ENCODE assay signal across 28 mouse cellular contexts in the genomic region with DNA sequence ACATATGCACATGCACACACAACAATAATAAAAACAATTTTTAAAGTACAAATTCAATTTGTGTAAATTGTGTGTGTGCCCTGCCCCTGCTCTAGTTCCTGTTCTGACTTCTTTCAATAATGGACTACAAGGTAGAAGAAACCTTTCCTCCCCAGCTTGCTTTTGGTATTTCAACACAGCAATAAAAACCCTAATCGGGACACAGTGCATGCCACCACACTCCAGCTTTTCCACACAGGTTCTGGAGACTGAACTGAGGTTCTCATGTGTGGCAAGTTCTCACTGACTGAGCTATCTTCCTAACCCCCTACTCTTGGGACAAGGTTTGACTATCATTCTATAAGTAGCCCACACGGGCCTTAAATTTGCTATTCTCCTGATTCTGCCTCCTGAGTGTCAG. TPM values are rescaled to one million over a fixed set of nuclear protein-coding genes. Genes with fewer than 3 reads are reported as not detected.
DNase-seq lines count a peak whose midpoint lies in the region; ATAC-seq and TF ChIP-seq lines count a peak whose summit lies in the region.
"Had no signal": no experiment of that assay in that cellular context is flagged by ENCODE, and none has a peak within 500 bp of the region (broad histone marks: within the 10 kb centered on the region; RNA-seq: fewer than 3 reads in every experiment).

No protein-coding gene starts in this region.

- DNase-seq in adipocyte (ENCODE audit: low spot score), result peak; percentile 29
- no peak for DNase-seq in left cerebral cortex, adult 11 months (ENCODE audit: low spot score)
- no peak for DNase-seq in ovary, postnatal 36 days (ENCODE audit: low spot score)
- DNase-seq in gastrocnemius, adult 18-20 months (ENCODE audit: low spot score), result no peak
- DNase-seq: adrenal gland, adult 2 months; adrenal gland, postnatal 10 days; adrenal gland, postnatal 25 days; cerebellum, adult 11 months; cerebellum, adult 18-20 months; cerebellum, adult 8-10 months; cerebellum, adult 9-11 months; cerebellum, postnatal 14 days; cerebellum, postnatal 36 days; embryo, embryonic 11 days had no signal

- H3K36me3 ChIP-seq in ES-Bruce4 (ENCODE audit: control insufficient read depth, insufficient read depth, low read length, poor library complexity, severe bottlenecking), result no peaks in the 10 kb centered on the region
- no peaks in the 10 kb centered on the region for H3K36me3 ChIP-seq in intestine, embryonic 16.5 days (ENCODE audit: control insufficient read depth, insufficient read depth, low read length)
- H3K36me3 ChIP-seq: embryonic facial prominence, embryonic 13.5 days; embryonic facial prominence, embryonic 15.5 days; forebrain, embryonic 10.5 days; forebrain, embryonic 12.5 days had no signal

- H3K4me1 ChIP-seq in ES-Bruce4 (ENCODE audit: control insufficient read depth, insufficient read depth, low read length), result peaks cover 7% of the 10 kb centered on the region
- H3K4me1 ChIP-seq in intestine, embryonic 16.5 days (ENCODE audit: control insufficient read depth, insufficient read depth, low read length), result peaks cover 15% of the 10 kb centered on the region; the same call in 1 of the 2 replicates
- H3K4me1 ChIP-seq: forebrain, embryonic 12.5 days had no signal

- peak; percentile 20; the same call in 1 of the 2 replicates for ATAC-seq in granulocyte monocyte progenitor cell, adult 5-6 weeks (replicated peaks; ENCODE audit: poor library complexity, severe bottlenecking)
- peak; percentile 55 for ATAC-seq in intestine, embryonic 16.5 days
- ATAC-seq in erythroid progenitor cell, adult 5-6 weeks (replicated peaks; ENCODE audit: low FRiP score, poor library complexity, severe bottlenecking), result no peak
- ATAC-seq: activated CD4-positive, CD25-positive, alpha-beta regulatory T cell, adult 4 months; forebrain, embryonic 14.5 days; forebrain, embryonic 16.5 days; Patski had no signal

- 86% methylated on average over 2 of the region's 2 CpGs for WGBS in intestine, embryonic 16.5 days

- no peak overlapping the region for H3K4me2 ChIP-seq in intestine, embryonic 16.5 days (ENCODE audit: low read depth, low read length)
- H3K4me2 ChIP-seq: embryonic facial prominence, embryonic 13.5 days; embryonic facial prominence, embryonic 15.5 days; forebrain, embryonic 12.5 days had no signal

- no peak for TF ChIP-seq EP300 in ES-Bruce4 (IDR thresholded peaks at IDR 0.05; ENCODE audit: insufficient read depth, low read depth, low read length)

- H3K27me3 ChIP-seq in ES-Bruce4 (ENCODE audit: control insufficient read depth, insufficient read depth, low read length, poor library complexity, severe bottlenecking), result no peaks in the 10 kb centered on the region
- no peaks in the 10 kb centered on the region for H3K27me3 ChIP-seq in intestine, embryonic 16.5 days (replicated peaks; ENCODE audit: control insufficient read depth, insufficient read depth, low read length)
- H3K27me3 ChIP-seq: embryonic facial prominence, embryonic 13.5 days; embryonic facial prominence, embryonic 15.5 days; forebrain, embryonic 12.5 days; Patski had no signal

- no peak overlapping the region for H3K4me3 ChIP-seq in ES-Bruce4 (ENCODE audit: low read depth, low read length)
- no peak overlapping the region for H3K4me3 ChIP-seq in intestine, embryonic 16.5 days (ENCODE audit: low read length)
- H3K4me3 ChIP-seq: embryonic facial prominence, embryonic 13.5 days; embryonic facial prominence, embryonic 15.5 days; erythroblast, embryonic 14.5 days; forebrain, embryonic 10.5 days; forebrain, embryonic 12.5 days had no signal

- TF ChIP-seq CTCF in ES-Bruce4 (IDR thresholded peaks at IDR 0.05; ENCODE audit: low read depth, low read length), result no peak

- peak overlapping the region; percentile 60 for H3K27ac ChIP-seq in ES-Bruce4 (ENCODE audit: insufficient read depth, low read length)
- peak overlapping the region; percentile 57 for H3K27ac ChIP-seq in intestine, embryonic 16.5 days (ENCODE audit: low read length)
- H3K27ac ChIP-seq: embryonic facial prominence, embryonic 13.5 days; embryonic facial prominence, embryonic 15.5 days; forebrain, embryonic 10.5 days; forebrain, embryonic 12.5 days had no signal

- TF ChIP-seq POLR2A in ES-Bruce4 (IDR thresholded peaks at IDR 0.05; ENCODE audit: insufficient read depth, low read length), result no peak

- no peaks in the 10 kb centered on the region for H3K9me3 ChIP-seq in ES-Bruce4 (replicated peaks; ENCODE audit: control insufficient read depth, insufficient read depth, low read length, poor library complexity, severe bottlenecking)
- no peaks in the 10 kb centered on the region for H3K9me3 ChIP-seq in intestine, embryonic 16.5 days (ENCODE audit: control insufficient read depth, low read length)
- H3K9me3 ChIP-seq: embryonic facial prominence, embryonic 13.5 days; embryonic facial prominence, embryonic 15.5 days; forebrain, embryonic 10.5 days; forebrain, embryonic 12.5 days; G1E had no signal

- no peak overlapping the region for H3K9ac ChIP-seq in ES-Bruce4 (ENCODE audit: low read depth, poor library complexity, severe bottlenecking)
- no peak overlapping the region for H3K9ac ChIP-seq in intestine, embryonic 16.5 days (ENCODE audit: low read depth, low read length)
- H3K9ac ChIP-seq: embryonic facial prominence, embryonic 13.5 days; embryonic facial prominence, embryonic 15.5 days; forebrain, embryonic 12.5 days had no signal

RNA-seq across cellular contexts. Expression of a gene that starts 43.8 kb away (rescaled TPM):
- polyA plus RNA-seq in ES-Bruce4 (2011; ENCODE audit: insufficient read depth, insufficient read length, low read depth, missing spikeins), result 77.1 and 77.7 TPM in 2 replicates
- 30.8 and 35.4 TPM in 2 replicates for total RNA-seq in granulocyte monocyte progenitor cell, adult 5-6 weeks (2014; fragmentation: Nextera tagmentation)
- 12.9 and 13.4 TPM in 2 replicates for total RNA-seq in granulocyte monocyte progenitor cell, adult 5-6 weeks (2017)
- 9.3 and 11.3 TPM in 2 replicates for polyA plus RNA-seq in intestine, embryonic 16.5 days (2015; fragmentation: Nextera tagmentation; extraction: Ambion mirVana)
- total RNA-seq in erythroid progenitor cell, adult 5-6 weeks (2015; ENCODE audit: low replicate concordance), result 128 and 139 TPM in 2 replicates
- total RNA-seq in erythroid progenitor cell, adult 5-6 weeks (2017; ENCODE audit: low replicate concordance), result 80.9 and 83.9 TPM in 2 replicates
- total RNA-seq in gastrocnemius, adult 18-20 months (2021), result 10 to 100 TPM; 29.1 to 32.1 TPM
